Mouse (Mus musculus): Measurements from ENCODE around the gene Fbxo27. TPM values are rescaled to one million over a fixed set of nuclear protein-coding genes. Genes with fewer than 3 reads are reported as not detected.
"Not testable (repeated sequence)": the region's sequence is repeated elsewhere in the genome, so short reads cannot be mapped to it uniquely, and the experiment has no call there.

Gene Fbxo27
- polyA plus RNA-seq, 1 experiment from 2014 or later = 0.19 TPM

- Histone ChIP-seq H3K4me2 (ENCODE audit: low read depth, low read length) (0 out of 2 replicates have a peak overlapping the region, but pooled peaks have one; percentile 13), H3K9ac (replicated peaks) (no peak overlapping the region), H3K4me1 (ENCODE audit: insufficient read depth) (no peaks in the 10 kb centered on the region), H3K4me3 (ENCODE audit: low read depth, low read length) (no peak overlapping the region), H3K9me3 (ENCODE audit: low read length) (no peaks in the 10 kb centered on the region), H3K36me3 (replicated peaks; ENCODE audit: insufficient read depth, low read length) (no peaks in the 10 kb centered on the region), H3K27me3 (ENCODE audit: insufficient read depth, low read length) (peaks cover 4% of the 10 kb centered on the region; the same call in 1 of the 2 replicates), H3K27ac (ENCODE audit: low read depth) (no peak overlapping the region)
- WGBS (ENCODE audit: insufficient replicate concordance) = 20% methylated on average over 15 of the region's 15 CpGs
- ATAC-seq = no peak
- no peak for DNase-seq
- no peak for TF ChIP-seq CTCF (IDR thresholded peaks at IDR 0.05; ENCODE audit: low read depth)
- no peak for TF ChIP-seq EP300 (IDR thresholded peaks at IDR 0.05; ENCODE audit: low read depth)
Measured at GRCm38 (mm10) chr7:28665620-28666579, 26.7 kb upstream of the Fbxo27 start.

DNA sequence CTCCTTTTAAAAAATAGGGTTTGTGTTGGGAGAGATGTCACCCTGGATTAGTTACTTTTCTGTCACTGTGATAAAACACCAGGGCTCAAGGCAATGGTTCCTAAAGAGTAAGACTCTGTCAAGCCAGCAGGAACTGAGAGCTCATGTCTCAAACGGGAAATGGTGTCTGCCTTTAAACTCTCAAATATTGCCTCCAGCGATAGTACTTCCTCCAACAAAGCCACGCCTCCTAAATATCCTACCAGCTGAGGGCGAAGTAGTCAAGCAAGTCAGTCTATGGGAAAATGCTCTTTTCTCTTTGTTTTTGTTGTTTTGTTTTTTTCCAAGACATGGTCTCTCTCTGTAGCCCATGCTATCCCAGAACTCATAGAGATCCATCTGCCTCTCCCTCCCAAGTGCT, 21.5 kb upstream of the Fbxo27 start:
- Histone ChIP-seq H3K4me2 (ENCODE audit: low read depth, low read length) (no peak overlapping the region), H3K27me3 (ENCODE audit: insufficient read depth, low read length) (no peaks in the 10 kb centered on the region), H3K9ac (replicated peaks) (no peak overlapping the region), H3K36me3 (replicated peaks; ENCODE audit: insufficient read depth, low read length) (no peaks in the 10 kb centered on the region), H3K4me3 (ENCODE audit: low read depth, low read length) (no peak overlapping the region), H3K4me1 (ENCODE audit: insufficient read depth) (no peaks in the 10 kb centered on the region), H3K27ac (ENCODE audit: low read depth) (no peak overlapping the region), H3K9me3 (ENCODE audit: low read length) (no peaks in the 10 kb centered on the region)
- no peak for TF ChIP-seq CTCF (IDR thresholded peaks at IDR 0.05; ENCODE audit: low read depth)
- no peak for DNase-seq
- no peak for ATAC-seq
- WGBS (ENCODE audit: insufficient replicate concordance) = 26% methylated on average over 4 of the region's 4 CpGs

- no peak overlapping the region for H3K4me2 ChIP-seq (ENCODE audit: low read depth, low read length)
- H3K4me1 ChIP-seq (ENCODE audit: insufficient read depth) = no peaks in the 10 kb centered on the region
- no peak overlapping the region for H3K27ac ChIP-seq (ENCODE audit: low read depth)
- no peak for DNase-seq
- H3K9me3 ChIP-seq (ENCODE audit: low read length) = no peaks in the 10 kb centered on the region
- 78% methylated on average over 5 of the region's 5 CpGs for WGBS (ENCODE audit: insufficient replicate concordance)
- no peaks in the 10 kb centered on the region for H3K27me3 ChIP-seq (ENCODE audit: insufficient read depth, low read length)
- no peak overlapping the region for H3K4me3 ChIP-seq (ENCODE audit: low read depth, low read length)
- no peaks in the 10 kb centered on the region for H3K36me3 ChIP-seq (replicated peaks; ENCODE audit: insufficient read depth, low read length)
- TF ChIP-seq EP300 (IDR thresholded peaks at IDR 0.05; ENCODE audit: low read depth) (no peak), CTCF (IDR thresholded peaks at IDR 0.05; ENCODE audit: low read depth) (no peak)
- no peak for ATAC-seq
- no peak overlapping the region for H3K9ac ChIP-seq (replicated peaks)
Measured at GRCm38 (mm10) chr7:28672276-28672675, 20.4 kb upstream of the Fbxo27 start.

DNA sequence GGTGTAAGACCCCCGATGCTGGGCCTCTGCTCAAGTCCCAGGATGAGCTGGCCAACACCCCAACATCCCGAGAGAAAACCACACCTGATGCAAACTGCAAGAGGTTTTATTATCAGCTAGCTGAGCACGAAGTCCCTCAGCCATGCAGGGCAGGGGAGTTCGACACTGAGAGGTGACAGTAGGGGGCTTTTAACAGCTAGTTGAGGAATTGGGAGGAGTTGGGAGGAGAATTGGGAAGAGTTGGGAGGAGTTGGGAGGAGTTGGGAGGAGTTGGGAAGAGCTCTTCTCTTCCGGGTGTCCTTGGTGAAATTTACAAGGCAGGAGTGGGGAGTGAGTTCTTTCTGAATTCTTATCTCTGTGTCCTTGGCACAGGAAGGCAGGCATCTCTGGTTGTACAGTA, 19.9 kb upstream of the Fbxo27 start:
- ATAC-seq; H3K27ac ChIP-seq (ENCODE audit: low read depth); H3K4me2 ChIP-seq (ENCODE audit: low read depth, low read length); H3K4me3 ChIP-seq (ENCODE audit: low read depth, low read length); H3K9ac ChIP-seq (replicated peaks); H3K36me3 ChIP-seq (replicated peaks; ENCODE audit: insufficient read depth, low read length); DNase-seq; H3K4me1 ChIP-seq (ENCODE audit: insufficient read depth); H3K9me3 ChIP-seq (ENCODE audit: low read length); H3K27me3 ChIP-seq (ENCODE audit: insufficient read depth, low read length): not testable (repeated sequence)
- WGBS (ENCODE audit: insufficient replicate concordance) = 53% methylated on average over 5 of the region's 5 CpGs

- Histone ChIP-seq H3K27ac (ENCODE audit: low read depth) (no peak overlapping the region), H3K4me1 (ENCODE audit: insufficient read depth) (no peaks in the 10 kb centered on the region), H3K4me2 (ENCODE audit: low read depth, low read length) (peak overlapping the region; percentile 24), H3K4me3 (ENCODE audit: low read depth, low read length) (no peak overlapping the region), H3K36me3 (replicated peaks; ENCODE audit: insufficient read depth, low read length) (no peaks in the 10 kb centered on the region), H3K9me3 (ENCODE audit: low read length) (no peaks in the 10 kb centered on the region), H3K9ac (replicated peaks) (no peak overlapping the region), H3K27me3 (ENCODE audit: insufficient read depth, low read length) (no peaks in the 10 kb centered on the region)
- no peak for DNase-seq
- 61% methylated on average over 9 of the region's 9 CpGs for WGBS (ENCODE audit: insufficient replicate concordance)
- ATAC-seq = no peak
- TF ChIP-seq CTCF (IDR thresholded peaks at IDR 0.05; ENCODE audit: low read depth) = no peak
- TF ChIP-seq EP300 (IDR thresholded peaks at IDR 0.05; ENCODE audit: low read depth) = no peak
Measured at GRCm38 (mm10) chr7:28674994-28675393, 17.7 kb upstream of the Fbxo27 start.

DNA sequence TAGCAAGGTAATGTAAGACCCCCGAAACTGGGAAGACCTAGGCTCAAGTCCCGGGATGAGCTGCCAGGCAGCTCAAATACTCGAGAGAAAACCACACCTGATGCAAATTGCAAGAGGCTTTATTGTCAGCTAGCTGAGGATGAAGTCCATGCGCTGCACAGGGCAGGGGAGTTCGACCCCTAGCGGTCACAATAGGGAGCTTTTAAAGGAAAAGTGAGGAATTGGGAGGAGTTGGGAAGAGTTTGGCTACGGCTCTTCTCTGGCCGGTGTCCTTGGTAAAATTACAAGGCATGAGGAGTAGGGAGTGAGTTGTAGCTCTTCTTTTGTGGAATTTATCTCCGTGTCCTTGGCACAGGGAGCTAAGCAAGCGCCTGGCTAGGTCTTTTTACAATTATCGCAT, 16.9 kb upstream of the Fbxo27 start:
- no peak overlapping the region for H3K4me3 ChIP-seq (ENCODE audit: low read depth, low read length)
- H3K9ac ChIP-seq (replicated peaks) = no peak overlapping the region
- H3K27me3 ChIP-seq (ENCODE audit: insufficient read depth, low read length) = no peaks in the 10 kb centered on the region
- no peak for ATAC-seq
- DNase-seq = no peak
- H3K27ac ChIP-seq (ENCODE audit: low read depth) = no peak overlapping the region
- H3K4me1 ChIP-seq (ENCODE audit: insufficient read depth) = no peaks in the 10 kb centered on the region
- WGBS (ENCODE audit: insufficient replicate concordance) = 49% methylated on average over 11 of the region's 11 CpGs
- H3K36me3 ChIP-seq (replicated peaks; ENCODE audit: insufficient read depth, low read length) = no peaks in the 10 kb centered on the region
- no peak for TF ChIP-seq EP300 (IDR thresholded peaks at IDR 0.05; ENCODE audit: low read depth)
- peak; percentile 51 for TF ChIP-seq CTCF (IDR thresholded peaks at IDR 0.05; ENCODE audit: low read depth)
- no peaks in the 10 kb centered on the region for H3K9me3 ChIP-seq (ENCODE audit: low read length)
- H3K4me2 ChIP-seq (ENCODE audit: low read depth, low read length) = no peak overlapping the region

Measured in liver, postnatal 0 days (tissue).